Mouse (Mus musculus) cerebellum, adult 11 months (tissue): Measurements from ENCODE around the gene Rps6kc1.

Source experiments
- DNase-seq: peaks from one replicate; pipeline ENCODE4 v3.0.0; 2022

The Rps6kc1 gene

DNA sequence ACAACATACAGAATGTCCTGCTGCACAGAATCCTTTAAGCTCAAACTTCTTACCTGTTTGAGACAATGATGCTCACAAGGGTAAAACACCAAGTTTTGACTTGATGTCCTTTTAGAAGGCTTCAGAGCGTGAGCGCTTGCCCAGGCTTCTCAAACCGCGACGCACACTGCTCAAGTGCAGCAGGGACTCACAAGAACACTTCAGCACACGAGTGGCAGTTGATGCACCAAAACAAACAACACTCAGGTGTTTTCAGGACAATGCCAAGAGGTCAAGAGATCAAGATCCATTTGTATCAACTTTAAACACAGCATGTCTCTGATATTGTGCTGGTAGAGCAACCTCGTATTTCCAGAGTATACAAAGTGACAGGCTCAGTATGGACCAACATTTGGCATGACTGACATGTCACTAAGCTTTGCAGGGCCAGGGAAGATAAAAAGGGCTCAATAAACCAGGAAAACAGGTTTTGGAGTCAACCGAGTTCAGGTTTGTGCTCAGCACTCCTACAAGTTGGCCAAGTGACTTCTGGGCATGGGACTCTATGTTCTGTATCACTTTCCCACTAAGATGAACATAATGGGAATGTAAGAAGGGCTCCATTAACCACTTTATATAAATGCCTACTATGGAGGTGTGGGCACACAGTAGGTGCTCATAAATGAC lies 78.5 kb downstream of the Rps6kc1 start:
- no peak for DNase-seq

DNA sequence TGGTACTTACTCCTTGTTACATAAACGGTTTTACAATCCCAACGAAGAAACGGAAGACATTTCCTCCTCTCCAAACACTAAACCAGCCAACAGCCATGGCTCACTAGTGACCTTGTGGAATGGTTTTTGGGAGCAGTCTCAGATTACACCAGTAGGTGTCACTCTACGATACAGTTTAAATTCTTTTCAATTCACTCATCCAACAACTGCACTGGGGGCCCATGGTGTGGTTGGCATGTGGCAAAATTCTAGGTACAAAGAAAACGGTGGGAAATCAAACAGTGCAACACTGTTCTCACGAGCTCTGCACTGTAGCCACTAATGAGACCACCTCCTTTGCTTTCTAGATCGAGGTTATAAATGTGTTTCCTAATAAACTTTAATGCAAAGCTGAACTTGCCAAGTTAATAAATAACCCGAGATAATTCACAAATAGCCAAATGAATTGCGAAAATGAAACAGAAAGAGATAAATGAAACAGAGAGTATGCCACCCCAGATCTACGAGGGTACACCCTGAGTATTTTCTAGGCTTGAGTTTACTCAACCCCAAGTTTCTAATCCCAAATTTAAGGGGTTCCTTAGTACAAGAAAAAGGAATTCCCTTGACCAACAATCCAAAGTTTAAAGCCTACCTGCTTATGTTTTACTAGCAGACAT lies 79.6 kb downstream of the Rps6kc1 start:
- DNase-seq: peak; percentile 24

DNA sequence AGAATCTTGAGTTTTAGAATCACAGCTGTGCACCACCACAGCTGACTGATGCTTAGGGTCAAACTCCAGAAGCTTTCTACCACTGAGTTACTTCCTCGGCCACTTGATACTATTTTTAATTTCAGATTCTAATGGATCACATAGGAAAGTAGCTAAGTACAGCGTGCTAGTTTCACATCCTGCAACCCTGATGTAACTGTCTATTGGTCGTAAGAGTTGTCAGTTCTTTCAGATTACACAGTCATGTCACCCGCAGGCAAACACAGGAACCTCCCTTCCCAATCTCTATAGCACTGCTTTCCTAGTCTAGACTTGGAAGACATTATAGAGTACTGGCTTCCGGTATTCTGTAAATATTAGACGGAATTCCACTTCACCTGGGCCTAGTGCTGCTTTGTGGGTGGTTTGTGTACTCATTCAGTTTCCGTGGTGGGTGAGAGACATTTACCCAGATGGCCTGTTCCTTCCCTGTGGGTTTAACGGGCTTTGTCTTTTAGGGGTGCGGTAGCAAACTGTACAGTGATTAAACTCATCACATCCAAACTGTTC lies 85.0 kb downstream of the Rps6kc1 start:
- DNase-seq: no peak

DNA sequence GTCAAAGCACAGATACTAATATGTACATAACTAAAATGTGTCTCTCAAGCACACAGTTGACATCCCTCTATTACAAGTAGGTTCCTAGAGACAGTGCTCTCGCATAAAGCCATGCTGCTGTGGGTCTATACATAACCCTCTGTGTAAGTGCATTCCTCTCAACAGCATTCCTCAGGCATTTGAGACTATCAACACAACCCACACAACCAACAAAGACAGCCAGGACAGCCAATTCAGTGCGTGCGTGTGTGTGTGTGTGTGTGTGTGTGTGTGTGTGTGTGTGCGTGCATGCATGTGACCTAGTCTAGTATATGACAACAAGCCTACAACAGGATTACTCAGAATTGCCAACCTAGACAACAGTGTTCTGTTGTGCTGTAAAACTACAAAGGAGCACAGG lies 87.8 kb downstream of the Rps6kc1 start:
- no peak for DNase-seq

DNA sequence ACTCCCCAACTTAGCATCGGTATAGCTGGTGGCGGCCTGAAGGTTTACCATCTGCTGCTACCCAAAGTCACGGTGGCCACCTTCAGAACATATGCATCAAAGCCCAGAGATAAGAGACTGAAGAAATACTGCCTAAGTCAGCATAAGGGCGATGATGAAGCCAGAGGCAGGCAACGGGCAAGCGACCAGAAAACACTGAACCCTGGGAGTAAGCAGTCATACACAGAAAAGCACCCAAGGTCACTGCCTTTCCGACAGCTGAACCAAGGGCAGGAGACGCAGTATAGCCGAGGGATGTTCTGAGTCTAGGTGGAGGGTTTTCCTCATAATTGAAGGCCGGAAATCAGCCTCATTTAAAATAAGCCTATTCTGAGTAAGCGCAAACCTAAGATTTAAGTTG lies 95.4 kb downstream of the Rps6kc1 start:
- no peak for DNase-seq

DNA sequence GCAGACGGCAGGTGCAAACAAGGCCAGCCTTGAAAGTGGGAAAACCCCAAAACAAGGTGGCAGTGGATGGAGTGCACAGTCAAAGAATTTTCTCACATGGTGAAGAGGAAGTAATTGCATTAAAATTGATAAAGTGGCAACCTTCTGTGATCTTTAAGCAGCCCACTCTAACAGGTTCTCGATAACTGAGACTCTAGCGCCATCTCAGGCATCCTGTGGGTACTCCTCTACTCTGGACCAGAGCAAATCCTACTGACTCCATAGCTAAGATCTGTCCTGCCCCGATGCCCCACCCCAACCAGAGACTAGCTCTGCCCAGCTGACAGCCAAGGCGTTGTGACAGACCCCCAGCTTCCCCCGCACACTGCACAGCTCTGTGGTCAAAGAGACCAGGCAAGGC lies 101.2 kb downstream of the Rps6kc1 start:
- no peak for DNase-seq

DNA sequence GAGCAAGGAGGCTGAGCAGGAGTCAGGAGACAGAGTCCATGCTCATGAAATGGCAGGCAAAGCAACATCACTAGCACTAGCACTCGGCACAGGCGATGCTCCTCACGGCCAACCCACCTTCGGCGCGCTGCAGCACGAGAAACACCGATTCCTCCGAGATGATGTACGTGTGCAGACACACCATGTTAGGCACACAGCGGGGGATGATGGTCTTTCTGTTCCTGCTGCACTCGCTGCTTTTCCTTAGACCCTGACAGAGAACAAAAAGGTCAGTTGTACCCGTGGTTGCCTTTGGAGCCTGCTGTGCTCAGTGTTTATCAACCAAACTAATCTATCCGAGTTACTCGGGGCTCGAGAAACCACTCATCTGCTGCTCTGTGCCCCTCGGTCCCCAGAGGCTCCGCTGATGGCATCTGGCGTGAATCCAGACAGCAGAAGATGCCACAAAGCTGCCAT lies 102.8 kb downstream of the Rps6kc1 start:
- DNase-seq: no peak

DNA sequence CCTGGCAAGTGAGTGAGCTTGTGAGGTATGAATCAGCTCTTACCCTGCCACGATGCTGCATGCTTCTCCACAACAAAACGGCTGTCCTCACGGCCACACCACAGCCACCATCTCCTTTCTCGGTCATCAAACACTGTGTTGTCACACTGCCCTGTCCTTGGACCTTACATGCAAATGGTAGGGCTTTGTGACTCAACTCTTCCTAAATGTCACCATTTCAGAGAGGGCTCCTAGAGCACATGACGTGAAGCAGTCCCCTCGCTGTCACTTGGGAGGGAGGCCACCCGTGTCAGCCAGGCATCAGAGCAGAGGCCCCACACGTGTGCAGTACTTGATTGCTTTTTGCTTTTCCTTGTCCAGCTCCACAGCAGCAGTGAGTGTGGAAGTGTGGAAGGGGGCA lies 104.8 kb downstream of the Rps6kc1 start:
- DNase-seq: no peak

DNA sequence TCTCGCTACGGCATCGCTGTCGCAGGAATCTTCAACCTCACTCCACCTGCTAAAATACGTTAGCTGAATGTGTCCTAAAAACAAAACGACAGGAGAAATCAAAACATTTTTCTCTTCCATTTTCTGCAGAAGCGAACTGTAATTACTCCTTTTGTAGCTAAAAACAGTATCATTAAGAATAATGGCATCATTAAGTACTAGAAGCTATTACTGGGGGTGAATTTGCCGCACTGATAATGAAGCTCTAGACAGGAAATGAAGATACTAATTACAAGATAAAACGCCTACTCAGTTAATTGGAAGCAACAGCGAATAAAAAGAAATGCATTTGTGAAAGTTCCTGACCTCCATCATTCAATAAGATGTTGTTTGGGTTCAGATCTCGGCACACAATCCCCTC lies 112.9 kb downstream of the Rps6kc1 start:
- DNase-seq: no peak

DNA sequence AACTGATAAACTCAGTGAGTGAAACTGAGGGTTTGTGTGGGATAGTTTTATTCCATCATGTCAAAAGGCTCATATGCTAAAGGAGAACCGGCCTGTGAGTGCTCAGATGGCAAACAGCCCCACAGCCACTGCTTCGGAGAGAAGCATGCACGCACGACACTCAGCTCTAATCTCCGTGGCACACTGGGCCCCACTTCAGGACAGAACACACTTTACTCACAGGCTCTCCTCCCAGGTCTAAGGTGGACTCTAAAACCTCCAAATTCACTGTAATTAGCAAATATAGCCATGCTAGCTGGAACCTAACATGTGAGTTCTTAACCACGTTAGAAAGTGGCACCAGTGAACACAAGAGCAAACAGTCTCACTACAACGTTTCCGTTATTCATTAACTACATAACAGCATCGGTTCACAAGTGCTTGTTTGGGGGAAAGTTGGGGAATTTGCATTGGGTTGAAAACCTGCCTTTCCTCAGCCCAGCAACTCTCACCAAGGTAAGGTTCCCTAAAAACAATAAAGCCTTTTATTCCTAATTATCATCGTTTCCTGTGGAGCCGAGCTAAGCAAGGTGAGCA lies 114.0 kb downstream of the Rps6kc1 start:
- DNase-seq: no peak

DNA sequence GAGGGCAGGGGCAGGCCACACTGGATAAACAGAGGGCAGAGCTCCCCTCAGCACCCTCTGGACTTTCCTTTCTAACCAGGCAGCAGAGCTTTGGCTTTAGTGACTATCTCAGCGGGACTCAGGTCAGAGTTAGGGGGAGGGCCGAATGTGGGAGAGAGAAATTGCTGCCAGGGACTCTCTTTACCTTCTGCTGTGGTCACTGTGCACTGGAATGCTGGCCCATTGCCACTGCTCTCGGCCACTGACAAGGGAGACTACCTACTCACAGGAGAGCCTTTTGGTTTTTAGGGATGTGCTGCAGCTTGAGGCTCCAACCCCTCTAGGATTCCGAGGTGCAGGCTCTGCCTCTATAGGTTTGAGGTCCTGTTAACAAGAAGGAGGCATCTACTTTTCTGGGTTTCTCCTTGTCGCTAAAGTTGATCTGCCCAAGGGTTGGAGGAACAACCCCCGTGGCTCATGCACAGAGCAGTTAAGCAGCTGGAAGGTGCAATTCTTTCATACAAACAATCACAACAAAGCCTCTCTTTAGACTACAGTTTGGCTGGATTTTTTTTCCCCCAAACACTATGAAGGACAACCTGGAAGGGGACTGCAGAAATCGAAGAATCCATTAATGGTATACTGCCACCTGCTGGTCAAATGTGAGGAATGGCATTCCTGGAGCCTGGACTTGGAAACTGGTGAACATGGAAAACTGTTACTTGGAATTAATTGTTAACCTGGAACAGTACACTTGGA lies 114.7 kb downstream of the Rps6kc1 start:
- peak; percentile 46 for DNase-seq

DNA sequence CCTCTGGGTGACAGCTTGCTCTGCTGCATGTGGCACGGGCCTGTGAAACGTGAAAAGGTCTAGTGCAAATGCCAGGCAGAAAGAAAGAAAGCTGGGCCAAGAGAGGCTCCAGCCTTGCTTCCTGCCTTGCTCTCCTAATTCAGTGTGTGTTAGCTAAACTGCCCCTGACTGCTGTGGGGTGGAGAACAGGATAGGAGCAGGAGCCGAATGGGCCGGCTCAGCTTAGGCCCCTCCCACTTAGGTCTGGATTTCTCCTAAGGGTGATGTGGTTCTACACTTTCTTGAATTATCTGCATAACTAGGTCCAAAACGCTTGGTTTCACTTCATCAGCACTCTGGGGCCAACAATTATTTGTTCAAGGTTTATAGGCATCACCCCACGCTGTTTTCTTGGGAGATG lies 119.9 kb downstream of the Rps6kc1 start:
- DNase-seq: no peak

DNA sequence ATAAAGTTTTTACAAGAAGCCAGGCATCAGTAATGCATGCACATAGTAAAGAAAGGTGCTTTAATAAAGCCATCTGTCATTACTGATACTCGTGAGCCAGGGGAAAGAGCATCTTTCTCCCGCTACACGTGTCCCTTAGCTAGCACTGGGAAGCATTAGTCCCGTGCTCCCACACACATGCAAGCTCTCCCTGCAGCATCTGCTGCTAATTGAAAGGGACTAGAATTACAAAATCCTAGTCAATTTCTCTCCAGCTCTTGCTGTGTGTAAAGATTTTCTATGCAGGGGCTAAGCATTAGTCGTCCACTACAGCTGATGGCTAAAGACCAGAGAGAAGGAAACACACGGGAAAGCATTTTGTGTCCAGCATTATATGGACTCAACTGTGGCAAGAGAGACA lies 120.8 kb downstream of the Rps6kc1 start:
- DNase-seq: no peak

DNA sequence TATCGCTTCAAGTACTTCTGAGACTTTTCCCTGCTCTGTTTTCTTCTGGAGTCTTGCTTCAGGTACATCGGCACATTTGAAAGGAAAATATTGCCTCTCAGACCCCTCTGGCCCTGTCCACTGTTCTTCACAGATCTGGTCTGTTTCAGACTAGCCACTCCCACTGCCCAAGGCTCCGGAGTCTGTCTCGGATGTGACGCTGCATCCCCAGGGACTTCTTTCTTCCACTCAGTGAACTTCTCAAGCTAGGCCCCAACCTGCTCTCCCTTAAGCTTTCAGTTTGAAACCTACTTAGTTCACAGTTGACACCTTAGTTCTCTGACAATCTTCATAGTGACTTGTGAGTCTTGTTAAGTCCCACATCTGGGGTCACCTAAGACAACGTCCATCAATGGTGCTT lies 133.9 kb downstream of the Rps6kc1 start:
- no peak for DNase-seq

DNA sequence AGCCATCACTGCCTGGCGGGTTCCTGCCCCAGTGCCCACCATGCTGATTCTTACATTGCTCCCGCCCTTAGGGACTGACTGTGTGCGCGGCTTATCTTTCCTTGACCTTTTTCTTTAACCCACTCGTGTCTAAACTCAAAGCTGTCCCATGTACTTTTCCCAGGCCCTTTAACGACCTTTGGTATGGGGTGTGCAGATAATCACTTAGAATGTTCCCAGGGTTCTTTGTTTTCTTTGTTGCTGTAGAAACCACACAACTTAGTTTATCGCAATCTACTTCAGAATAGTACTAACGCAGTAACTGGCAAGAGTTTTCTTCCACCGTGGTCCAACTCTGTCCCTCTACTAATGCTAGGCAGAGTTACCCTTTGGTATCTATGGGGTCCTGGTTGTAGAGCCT lies 135.3 kb downstream of the Rps6kc1 start:
- DNase-seq: no peak

DNA sequence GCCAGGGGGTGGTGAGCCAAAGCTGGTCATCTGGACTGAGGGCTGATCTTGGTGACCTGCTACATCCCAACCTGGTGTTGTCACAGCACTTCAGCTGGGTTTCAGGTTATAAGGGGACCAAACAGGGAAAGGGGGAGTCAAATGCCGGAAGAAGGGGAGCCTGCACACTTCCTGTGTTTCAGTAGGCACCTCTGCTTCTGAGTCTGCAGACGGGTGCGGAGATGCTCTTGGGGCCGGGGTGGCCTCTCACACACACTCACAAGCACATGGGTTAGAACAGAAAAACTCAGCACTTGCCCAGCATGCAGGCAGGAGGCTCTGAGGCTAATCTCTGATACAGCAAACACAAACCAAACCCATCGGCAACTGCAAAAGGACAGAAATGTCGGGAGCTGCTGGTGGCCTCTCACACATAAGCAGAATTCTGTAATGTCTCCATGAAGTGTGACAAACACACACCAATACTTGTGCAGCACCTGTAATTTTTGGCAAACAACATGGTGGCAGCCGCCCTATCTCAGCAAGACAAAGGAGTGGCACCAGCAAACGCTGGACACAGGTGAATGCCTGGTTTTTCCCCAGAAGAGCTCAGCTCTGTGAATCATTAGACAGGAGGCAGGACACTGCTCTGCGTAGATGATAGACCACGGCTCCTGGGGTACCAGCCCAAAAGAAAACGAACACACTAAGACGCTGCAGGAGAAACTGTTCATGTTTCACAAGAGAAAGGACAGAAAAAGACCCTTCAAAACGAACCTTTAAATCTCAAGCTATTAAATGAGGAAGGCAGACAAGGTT lies 139.3 kb downstream of the Rps6kc1 start:
- no peak for DNase-seq

DNA sequence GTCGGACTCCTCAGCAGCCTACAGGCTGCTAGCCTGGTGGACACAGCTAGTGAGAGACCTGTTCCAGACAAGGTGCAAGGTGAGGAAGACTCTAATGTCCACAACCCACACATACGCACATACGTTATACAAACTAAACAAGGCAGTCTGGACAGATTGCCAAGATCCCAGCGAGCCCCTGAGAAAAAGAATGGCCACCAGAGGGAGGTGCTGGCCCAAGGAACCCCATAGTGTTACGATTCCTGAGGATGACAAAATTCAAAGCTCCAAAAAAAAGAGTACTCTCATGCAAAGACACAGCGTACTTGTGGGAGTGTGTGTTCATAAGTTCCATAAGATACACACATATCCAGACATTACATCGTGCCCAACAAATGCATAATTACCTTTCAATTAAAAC lies 141.8 kb downstream of the Rps6kc1 start:
- DNase-seq: no peak

DNA sequence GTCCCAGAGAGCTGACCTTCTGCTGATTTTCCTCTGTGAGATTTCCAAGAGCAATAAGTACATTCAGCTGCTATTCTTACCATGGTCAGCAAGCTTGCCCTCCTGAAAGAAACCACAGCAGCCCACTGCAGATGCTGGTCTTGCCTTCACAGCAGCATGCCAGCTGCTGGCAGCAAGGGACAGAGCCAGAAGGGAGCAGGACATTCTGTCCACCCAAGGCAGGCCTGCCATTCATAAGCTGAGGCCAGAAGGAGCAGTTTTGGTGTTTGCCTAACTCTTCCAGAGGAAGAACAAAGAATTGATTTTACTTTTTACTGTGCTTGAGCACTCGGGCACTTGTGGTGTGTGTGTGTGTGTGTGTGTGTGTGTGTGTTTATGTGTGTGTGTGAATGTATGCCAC lies 143.3 kb downstream of the Rps6kc1 start:
- no peak for DNase-seq

DNA sequence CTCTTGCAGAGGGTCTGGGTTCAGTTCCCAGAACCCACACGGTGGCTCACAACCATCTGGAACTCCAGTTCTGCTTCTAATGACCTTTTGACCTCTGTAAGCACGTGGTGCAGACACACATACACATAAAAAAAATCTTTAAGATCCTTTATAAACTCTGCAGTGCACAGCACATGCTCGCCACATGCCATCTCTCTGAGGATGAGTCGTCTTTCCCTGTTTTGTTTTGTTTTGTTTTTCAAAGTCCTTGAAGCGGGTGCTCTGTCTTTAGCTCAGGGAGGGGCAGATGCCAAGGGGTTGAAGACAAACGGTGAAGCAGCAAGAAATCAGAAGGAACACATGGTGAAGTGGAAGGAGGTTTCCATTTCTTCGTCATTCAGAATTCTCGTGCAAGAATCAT lies 143.9 kb downstream of the Rps6kc1 start:
- DNase-seq: no peak

DNA sequence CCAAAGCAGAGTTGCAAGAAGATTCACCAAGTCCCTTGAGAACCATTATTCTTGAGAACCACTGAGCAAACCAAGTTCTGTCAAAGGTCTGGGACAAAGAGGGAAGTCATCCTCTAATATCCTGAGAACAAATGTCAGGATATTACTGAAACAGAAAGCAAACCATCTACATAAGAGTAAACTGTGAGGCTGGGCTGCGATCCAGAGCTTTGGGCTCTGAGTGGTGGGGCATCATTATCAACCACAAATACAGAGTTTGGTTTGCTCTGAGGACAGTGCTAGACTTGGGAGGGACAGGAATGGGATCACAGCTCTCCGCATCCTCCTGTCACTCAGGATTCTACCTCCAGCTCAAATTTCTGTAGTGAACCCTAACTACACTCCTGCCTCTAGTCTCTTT lies 144.8 kb downstream of the Rps6kc1 start:
- DNase-seq: no peak

DNA sequence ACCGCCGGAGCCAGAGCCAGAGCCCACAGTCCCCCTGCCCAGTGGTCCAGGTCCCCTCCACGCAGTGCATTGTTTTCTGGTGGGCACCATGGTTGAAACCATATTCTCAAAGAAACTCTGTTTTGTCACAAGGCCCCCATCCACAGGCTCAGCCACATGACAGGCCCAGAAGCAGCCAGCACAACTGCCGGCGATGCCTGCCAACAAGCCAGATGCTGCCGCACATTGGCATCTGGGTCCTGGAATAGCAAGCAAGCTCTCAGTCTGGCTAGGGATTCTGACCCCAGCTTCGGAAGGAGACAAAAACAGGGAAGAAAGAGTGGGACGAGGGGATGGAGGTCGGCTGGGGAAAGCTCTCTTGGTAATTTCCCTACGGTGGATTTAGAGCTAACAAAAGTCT lies 147.8 kb downstream of the Rps6kc1 start:
- no peak for DNase-seq

DNA sequence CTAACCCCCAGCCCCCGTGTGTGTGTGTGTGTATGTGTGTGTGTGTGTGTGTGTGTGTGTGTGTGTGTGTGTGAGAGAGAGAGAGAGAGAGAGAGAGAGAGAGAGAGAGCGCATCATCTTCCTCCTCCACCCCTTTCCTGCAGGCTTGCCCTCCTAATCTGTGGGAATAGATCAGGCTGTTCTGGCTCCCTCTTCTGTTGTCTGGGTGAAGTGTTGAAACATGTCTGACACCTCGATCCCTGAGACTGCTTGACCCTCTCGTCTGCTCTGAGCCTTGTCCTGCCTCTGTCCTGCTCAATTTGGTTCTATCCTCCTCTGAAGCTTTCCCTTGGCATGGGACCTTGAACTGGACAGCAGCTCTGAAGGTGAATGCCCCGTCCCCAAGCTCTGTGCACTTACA lies 149.8 kb downstream of the Rps6kc1 start:
- no peak for DNase-seq

DNA sequence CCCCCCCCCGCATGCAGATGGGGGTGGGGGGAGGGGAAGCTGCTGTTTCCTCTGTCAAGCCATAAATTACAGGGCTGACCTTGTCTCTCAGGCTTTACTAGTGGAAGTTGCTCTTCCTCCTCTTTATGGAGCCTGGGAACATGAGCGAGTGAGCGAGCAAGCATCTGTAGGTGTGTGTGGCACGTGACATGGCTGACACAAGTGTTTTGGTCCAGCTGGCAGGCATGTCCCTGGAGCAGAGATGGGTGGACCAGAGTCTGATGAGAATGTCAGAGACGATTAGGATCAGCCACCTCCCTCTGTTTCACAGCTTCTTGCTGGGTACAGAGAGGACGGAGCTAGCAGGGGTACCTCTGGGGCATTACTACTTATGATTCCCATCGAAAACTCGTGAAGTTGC lies 153.7 kb downstream of the Rps6kc1 start:
- no peak for DNase-seq
